Mouse (Mus musculus) MEL (cell line): ENCODE measurements around the gene Enthd1.

Source experiments
- CHD2 ChIP-seq: IDR thresholded peaks from 2 replicates; pipeline ENCODE4 v1.6.1; 2011; ENCODE audit warnings: low read length, improper control_type of control experiment
- CTCF ChIP-seq, 3 experiments: IDR thresholded peaks in 2 of 3; conservative IDR thresholded peaks in 1 of 3; 2 replicates each; pipeline ENCODE4 v1.5.1; 2011 to 2012; ENCODE audit warnings: low read length in 3 of 3, low read depth in 2 of 3, mild to moderate bottlenecking in 2 of 3, improper control_type of control experiment in 1 of 3, inconsistent platforms in 1 of 3, mixed read lengths in 1 of 3, moderate library complexity in 1 of 3; ENCODE audit not compliant: control insufficient read depth in 1 of 3, insufficient read depth in 1 of 3, poor library complexity in 1 of 3, severe bottlenecking in 1 of 3
- KAT2A ChIP-seq: conservative IDR thresholded peaks from 2 replicates; pipeline ENCODE4 v1.6.1; 2012; ENCODE audit warnings: low read depth, low read length, improper control_type of control experiment, inconsistent platforms
- MYC ChIP-seq: IDR thresholded peaks from 2 replicates; pipeline ENCODE4 v1.6.1; 2011; ENCODE audit warnings: low read depth, mild to moderate bottlenecking, low read length, improper control_type of control experiment, moderate library complexity
- TAL1 ChIP-seq: IDR thresholded peaks from 2 replicates; pipeline ENCODE4 v1.6.1; 2012; ENCODE audit warnings: mild to moderate bottlenecking, inconsistent platforms, low read length, moderate library complexity, mixed read lengths
- UBTF ChIP-seq: IDR thresholded peaks from 2 replicates; pipeline ENCODE4 v1.6.1; 2012; ENCODE audit warnings: low read depth, mild to moderate bottlenecking, inconsistent platforms, low read length, improper control_type of control experiment, moderate library complexity, borderline replicate concordance; ENCODE audit not compliant: insufficient read depth
- USF1 ChIP-seq: IDR thresholded peaks from 2 replicates; pipeline ENCODE4 v1.6.1; 2014; ENCODE audit warnings: low read depth, mild to moderate bottlenecking, inconsistent platforms, low read length, improper control_type of control experiment, moderate library complexity
- USF2 ChIP-seq, 2 experiments: IDR thresholded peaks; 2 replicates each; pipeline ENCODE4 v1.6.1; 2011 to 2012; ENCODE audit warnings: improper control_type of control experiment in 2 of 2, low read length in 2 of 2, borderline replicate concordance in 1 of 2, inconsistent platforms in 1 of 2, low read depth in 1 of 2, mild to moderate bottlenecking in 1 of 2; ENCODE audit not compliant: insufficient read depth in 1 of 2
- ZNF384 ChIP-seq: IDR thresholded peaks from 2 replicates; pipeline ENCODE4 v1.6.1; 2012; ENCODE audit warnings: low read depth, mild to moderate bottlenecking, inconsistent platforms, low read length, improper control_type of control experiment

- TF ChIP-seq UBTF, result no peak
- TF ChIP-seq CHD2, result no peak
- TF ChIP-seq CTCF (IDR thresholded peaks at IDR 0.05 in 2 of 3, conservative IDR thresholded peaks at IDR 0.05 in 1 of 3; ENCODE audit: control insufficient read depth in 1 of 3, insufficient read depth in 1 of 3, low read depth in 2 of 3, low read length in 3 of 3, poor library complexity in 1 of 3, severe bottlenecking in 1 of 3), result peak in 1 of 3 experiments; percentile 19; a peak in 1 of 6 replicates
- no peak for TF ChIP-seq USF2 (IDR thresholded peaks at IDR 0.05; ENCODE audit: borderline replicate concordance in 1 of 2, insufficient read depth in 1 of 2, low read depth in 1 of 2, low read length in 2 of 2)
- TF ChIP-seq MYC, result no peak
- no peak for TF ChIP-seq ZNF384
- TF ChIP-seq USF1, result no peak
- TF ChIP-seq KAT2A, result no peak
- TF ChIP-seq TAL1, result no peak
These were observed 7.2 kb downstream of the Enthd1 start for GRCm38 (mm10) chr15:80557745-80558144.
